Mouse (Mus musculus): Measurements from ENCODE around the gene Tnfsf13. TPM values are rescaled to one million over a fixed set of nuclear protein-coding genes. Genes with fewer than 3 reads are reported as not detected.

Tnfsf13 gene
- polyA plus RNA-seq, 1 experiment, result 1.5 TPM

DNA sequence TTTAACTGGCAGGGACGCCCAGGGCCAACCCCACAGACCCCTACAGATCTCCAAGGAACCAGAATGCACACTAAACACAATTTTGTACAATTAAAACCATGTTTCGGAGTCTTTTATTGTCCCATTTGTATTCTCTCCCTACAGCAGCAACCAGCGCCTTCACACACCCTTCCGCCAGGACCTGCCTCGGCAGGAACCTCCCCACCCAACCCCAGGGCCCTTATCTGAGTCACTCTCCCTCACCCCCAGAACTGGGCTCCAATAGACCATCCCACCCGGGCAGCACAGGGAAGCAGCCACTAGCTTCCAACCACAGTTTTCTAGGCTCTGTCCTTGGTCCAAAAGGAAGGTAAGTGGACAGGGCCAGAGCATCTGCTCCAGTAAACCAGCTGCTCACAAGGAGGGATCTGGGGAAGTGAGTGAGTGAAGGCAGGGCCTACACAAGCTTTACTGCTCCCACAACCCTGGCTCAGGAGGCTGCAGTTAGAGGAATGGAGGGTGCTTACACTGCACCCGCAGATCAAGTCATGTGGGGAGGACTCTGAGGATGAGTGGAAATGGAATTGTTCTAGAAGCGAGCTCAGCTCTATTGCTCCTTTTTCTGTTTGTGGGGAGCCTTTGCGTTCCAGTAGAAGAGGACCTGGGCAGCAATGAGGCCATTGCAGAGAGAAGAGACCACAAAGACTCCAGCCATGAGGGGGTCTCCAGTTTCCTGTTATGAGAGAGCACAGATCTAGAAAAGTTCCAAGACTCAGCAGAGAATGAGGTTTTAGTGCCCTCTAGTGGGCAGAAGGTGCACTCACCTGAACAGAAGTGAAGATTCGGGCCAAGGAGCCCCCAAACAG, 28.7 kb downstream of the Tnfsf13 start:
- Histone ChIP-seq H3K4me1 (ENCODE audit: control insufficient read depth, insufficient read depth, low read length) (0 out of 2 replicates have a peak, but pooled peaks cover 4% of the 10 kb centered on the region), H3K27ac (ENCODE audit: insufficient read depth, low read length) (no peak overlapping the region), H3K4me3 (ENCODE audit: insufficient read depth, low read length) (no peak overlapping the region)
- 0 out of 2 replicates have a peak, but pooled peaks have one; percentile 22 for TF ChIP-seq CTCF (IDR thresholded peaks at IDR 0.05; ENCODE audit: borderline replicate concordance, insufficient read depth, low read length)
- TF ChIP-seq POLR2A (IDR thresholded peaks at IDR 0.05; ENCODE audit: low read depth, low read length), result no peak

DNA sequence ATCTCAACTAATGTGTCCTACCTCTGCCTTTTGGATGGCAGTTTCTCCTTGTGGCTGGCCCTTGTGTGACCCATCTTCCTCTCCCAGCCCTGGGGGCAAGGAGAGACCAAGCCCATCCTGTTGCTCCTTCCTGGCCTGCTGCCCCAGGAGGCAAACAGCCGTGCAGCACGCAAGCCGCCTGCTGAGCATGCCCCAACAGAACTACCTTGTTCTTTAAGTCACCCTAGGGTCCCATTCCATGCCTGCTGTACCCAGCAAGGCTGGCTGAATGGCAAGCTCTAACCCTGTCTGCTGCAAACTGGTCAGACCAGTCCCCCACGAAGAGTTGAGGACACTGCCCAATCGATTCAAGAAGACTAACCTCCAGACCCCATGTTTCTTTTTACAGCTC, 29.5 kb downstream of the Tnfsf13 start:
- TF ChIP-seq CTCF (IDR thresholded peaks at IDR 0.05; ENCODE audit: borderline replicate concordance, insufficient read depth, low read length), result no peak
- TF ChIP-seq POLR2A (IDR thresholded peaks at IDR 0.05; ENCODE audit: low read depth, low read length), result no peak
- H3K4me1 ChIP-seq (ENCODE audit: control insufficient read depth, insufficient read depth, low read length), result 0 out of 2 replicates have a peak, but pooled peaks cover 4% of the 10 kb centered on the region
- no peak overlapping the region for H3K4me3 ChIP-seq (ENCODE audit: insufficient read depth, low read length)
- no peak overlapping the region for H3K27ac ChIP-seq (ENCODE audit: insufficient read depth, low read length)

DNA sequence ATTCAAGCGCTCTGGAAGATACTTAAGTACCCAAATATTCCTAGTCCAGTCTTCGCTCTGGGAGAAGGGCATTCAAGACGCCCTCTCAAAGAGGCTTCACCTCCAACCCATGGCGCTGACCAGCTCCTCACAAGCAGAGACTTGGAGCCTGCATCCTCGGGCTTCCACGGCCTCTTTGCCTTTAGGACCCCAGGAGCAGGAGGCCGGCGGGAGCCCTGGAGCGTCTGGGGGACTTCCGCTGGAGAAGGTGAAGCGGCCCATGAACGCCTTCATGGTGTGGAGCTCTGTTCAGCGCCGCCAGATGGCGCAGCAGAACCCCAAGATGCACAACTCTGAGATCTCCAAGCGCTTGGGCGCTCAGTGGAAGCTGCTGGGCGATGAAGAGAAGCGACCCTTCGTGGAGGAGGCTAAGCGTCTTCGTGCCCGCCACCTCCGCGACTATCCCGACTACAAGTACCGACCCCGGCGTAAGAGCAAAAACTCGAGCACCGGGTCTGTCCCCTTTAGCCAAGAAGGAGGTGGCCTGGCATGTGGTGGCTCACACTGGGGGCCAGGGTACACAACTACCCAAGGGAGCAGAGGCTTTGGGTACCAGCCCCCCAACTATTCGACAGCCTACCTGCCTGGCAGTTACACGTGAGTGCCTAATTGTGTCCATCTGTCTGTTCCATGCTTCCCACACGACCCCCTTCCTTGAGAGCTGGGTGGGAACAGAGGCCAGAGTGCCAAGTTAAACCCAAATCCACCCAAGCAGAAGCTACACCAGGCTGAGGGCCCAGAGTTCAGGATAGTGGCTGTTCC, 30.1 kb downstream of the Tnfsf13 start, which contains the start of gene Sox15:
Sox15 (plus strand) TSS at position 51 of the 801 bp plus-strand sequence.
- Histone ChIP-seq H3K4me3 (ENCODE audit: insufficient read depth, low read length) (no peak within 1 kb of the TSS), H3K4me1 (ENCODE audit: control insufficient read depth, insufficient read depth, low read length) (0 out of 2 replicates have a peak, but pooled peaks cover 4% of the 10 kb centered on the region), H3K27ac (ENCODE audit: insufficient read depth, low read length) (no peak within 1 kb of the TSS)
- TF ChIP-seq POLR2A (IDR thresholded peaks at IDR 0.05; ENCODE audit: low read depth, low read length) (no peak), CTCF (IDR thresholded peaks at IDR 0.05; ENCODE audit: borderline replicate concordance, insufficient read depth, low read length) (peak; percentile 80)

DNA sequence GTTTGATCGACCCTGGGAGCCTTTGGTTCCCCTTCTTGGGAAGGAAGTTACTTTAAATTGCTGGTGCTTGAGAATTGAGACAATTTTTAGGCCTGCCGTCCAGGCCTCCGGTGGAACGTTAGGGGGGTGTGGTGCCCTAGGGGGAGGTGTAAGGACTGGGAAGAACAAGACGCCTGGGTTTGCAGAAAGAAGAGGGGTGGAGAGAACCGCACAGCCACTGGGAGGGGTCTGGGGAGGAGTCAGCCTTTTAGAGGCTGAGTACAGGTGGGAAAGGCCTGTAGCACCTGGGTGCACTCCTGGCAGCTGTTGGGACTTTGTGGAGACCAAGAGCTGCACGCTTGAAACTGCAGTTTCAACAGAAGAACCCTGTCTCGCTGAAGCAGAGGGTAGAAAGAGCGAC, 30.8 kb downstream of the Tnfsf13 start:
- Histone ChIP-seq H3K4me3 (ENCODE audit: insufficient read depth, low read length) (no peak overlapping the region), H3K27ac (ENCODE audit: insufficient read depth, low read length) (no peak overlapping the region)
- TF ChIP-seq POLR2A (IDR thresholded peaks at IDR 0.05; ENCODE audit: low read depth, low read length) (no peak), CTCF (IDR thresholded peaks at IDR 0.05; ENCODE audit: borderline replicate concordance, insufficient read depth, low read length) (no peak)

DNA sequence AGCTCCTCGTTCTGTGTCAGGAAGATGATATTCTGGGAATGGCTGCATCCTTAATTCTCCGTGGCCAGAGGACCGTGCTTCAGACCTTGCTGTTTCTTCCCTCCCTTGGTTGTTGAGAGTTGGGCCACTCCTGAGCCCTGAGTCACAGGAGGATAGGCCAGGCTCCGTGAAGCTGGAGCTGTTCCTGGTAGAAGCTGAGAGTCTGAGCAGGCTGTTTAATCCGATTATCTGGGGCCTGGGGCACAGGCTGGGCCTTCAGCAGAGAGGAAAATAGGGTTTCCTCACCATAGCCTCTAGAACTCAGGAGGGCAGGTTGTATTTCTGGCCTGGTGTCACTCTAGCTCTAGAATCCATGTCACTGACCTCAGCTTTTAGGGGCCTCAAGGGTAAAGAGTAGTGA, 32.2 kb downstream of the Tnfsf13 start:
- Histone ChIP-seq H3K4me1 (ENCODE audit: control insufficient read depth, insufficient read depth, low read length) (0 out of 2 replicates have a peak, but pooled peaks cover 4% of the 10 kb centered on the region), H3K4me3 (ENCODE audit: insufficient read depth, low read length) (no peak overlapping the region), H3K27ac (ENCODE audit: insufficient read depth, low read length) (no peak overlapping the region)
- TF ChIP-seq CTCF (IDR thresholded peaks at IDR 0.05; ENCODE audit: borderline replicate concordance, insufficient read depth, low read length) (no peak), POLR2A (IDR thresholded peaks at IDR 0.05; ENCODE audit: low read depth, low read length) (no peak)

More for the DNA sequence above, 30.8 kb downstream of the Tnfsf13 start:
- 0 out of 2 replicates have a peak, but pooled peaks cover 4% of the 10 kb centered on the region for H3K4me1 ChIP-seq (ENCODE audit: control insufficient read depth, insufficient read depth, low read length)

DNA sequence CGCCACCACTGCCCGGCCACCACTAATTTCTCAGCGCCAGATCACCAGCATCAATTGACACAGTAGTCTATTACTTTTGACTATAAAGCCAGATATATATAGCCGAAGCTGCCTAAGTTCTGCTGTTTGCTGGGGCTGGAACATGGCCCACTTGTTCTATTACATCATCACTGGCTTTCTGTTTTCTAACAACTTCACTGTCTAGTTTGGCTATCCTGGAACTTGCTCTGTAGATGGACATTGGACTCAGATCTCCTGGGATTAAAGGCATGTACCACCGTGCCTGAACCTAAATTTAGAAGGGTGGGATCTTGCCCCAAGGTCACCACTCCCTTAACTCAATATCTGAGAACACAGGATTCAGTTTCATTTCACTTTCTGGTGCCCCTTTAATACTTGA, 39.7 kb downstream of the Tnfsf13 start:
- H3K4me1 ChIP-seq (ENCODE audit: control insufficient read depth, insufficient read depth, low read length), result no peaks in the 10 kb centered on the region
- TF ChIP-seq CTCF (IDR thresholded peaks at IDR 0.05; ENCODE audit: borderline replicate concordance, insufficient read depth, low read length), result no peak
- TF ChIP-seq POLR2A (IDR thresholded peaks at IDR 0.05; ENCODE audit: low read depth, low read length), result no peak
- no peak overlapping the region for H3K27ac ChIP-seq (ENCODE audit: insufficient read depth, low read length)
- no peak overlapping the region for H3K4me3 ChIP-seq (ENCODE audit: insufficient read depth, low read length)

DNA sequence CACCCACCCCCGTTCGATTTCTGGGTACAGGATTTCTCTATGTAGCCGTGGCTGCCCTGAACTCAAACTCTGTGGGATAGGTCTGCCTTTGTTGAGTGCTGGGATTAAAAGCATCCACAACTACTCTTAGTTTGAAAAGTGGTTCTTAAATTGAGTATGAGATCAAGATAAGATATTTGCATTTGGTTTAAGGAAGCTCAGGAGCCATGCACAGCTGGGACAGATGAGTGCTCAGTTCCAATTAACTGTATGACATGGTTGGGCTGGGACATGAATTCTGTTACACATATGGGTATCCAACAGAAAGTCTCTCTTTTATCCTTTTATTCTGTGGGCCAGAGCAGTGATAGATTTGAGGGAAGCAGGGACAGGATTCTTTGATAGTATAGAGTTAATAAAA, 50.1 kb downstream of the Tnfsf13 start:
- no peak for TF ChIP-seq CTCF (IDR thresholded peaks at IDR 0.05; ENCODE audit: borderline replicate concordance, insufficient read depth, low read length)
- no peak for TF ChIP-seq POLR2A (IDR thresholded peaks at IDR 0.05; ENCODE audit: low read depth, low read length)
- Histone ChIP-seq H3K4me3 (ENCODE audit: insufficient read depth, low read length) (no peak overlapping the region), H3K27ac (ENCODE audit: insufficient read depth, low read length) (no peak overlapping the region), H3K4me1 (ENCODE audit: control insufficient read depth, insufficient read depth, low read length) (0 out of 2 replicates have a peak, but pooled peaks cover 2% of the 10 kb centered on the region)

DNA sequence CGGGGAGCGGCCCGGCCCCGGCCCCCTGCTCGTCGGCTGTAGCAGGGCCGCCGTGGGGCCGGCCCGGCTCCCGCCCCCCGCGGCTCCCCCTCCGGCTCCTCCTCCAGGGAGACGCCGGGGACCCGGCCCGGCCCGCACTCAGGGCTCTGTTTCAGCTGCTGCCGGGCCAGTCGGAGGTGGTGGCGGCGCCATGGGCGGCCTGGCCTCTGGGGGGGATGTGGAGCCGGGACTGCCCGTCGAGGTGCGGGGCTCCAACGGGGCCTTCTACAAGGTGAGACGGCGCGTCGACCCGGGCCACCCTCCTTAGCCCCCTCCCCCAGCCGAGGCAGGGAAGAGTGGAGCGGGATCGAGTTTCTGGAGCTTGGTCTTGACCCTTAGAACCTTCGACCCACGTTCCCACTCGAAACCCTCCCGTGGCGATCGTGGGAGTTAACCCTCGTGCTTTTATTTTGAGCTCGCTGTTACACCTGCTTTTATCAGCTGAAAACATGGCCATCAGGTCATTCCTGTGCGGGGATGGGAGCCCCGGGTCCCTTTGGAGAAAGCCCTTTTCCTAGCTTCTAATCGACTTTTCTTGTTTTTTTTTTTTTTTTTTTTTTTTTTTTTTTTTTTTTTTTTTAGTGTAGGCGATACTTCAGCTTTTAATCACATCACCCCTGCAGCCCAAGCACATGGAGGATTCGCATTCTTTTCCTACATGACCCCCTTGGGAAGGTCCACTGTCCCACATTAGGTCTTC, 52.3 kb downstream of the Tnfsf13 start:
- Histone ChIP-seq H3K4me3 (ENCODE audit: insufficient read depth, low read length) (peak overlapping the region; percentile 88), H3K27ac (ENCODE audit: insufficient read depth, low read length) (peak overlapping the region; percentile 57), H3K4me1 (ENCODE audit: control insufficient read depth, insufficient read depth, low read length) (0 out of 2 replicates have a peak, but pooled peaks cover 2% of the 10 kb centered on the region)
- TF ChIP-seq CTCF (IDR thresholded peaks at IDR 0.05; ENCODE audit: borderline replicate concordance, insufficient read depth, low read length) (no peak), POLR2A (IDR thresholded peaks at IDR 0.05; ENCODE audit: low read depth, low read length) (no peak)

Other genes starting within 250 kb of the Tnfsf13 start
- gene Dnah2, start 136.7 kb downstream of the Tnfsf13 start, polyA plus RNA-seq (2011; ENCODE audit: insufficient read length, low read depth, missing spikeins), result 0.21 TPM in 1 of 2 replicates, not detected in the other
- gene Efnb3, start 125.6 kb downstream of the Tnfsf13 start, polyA plus RNA-seq (2011; ENCODE audit: insufficient read length, low read depth, missing spikeins), result 0.45 and 2.6 TPM in 2 replicates
- gene Wrap53, start 105.5 kb downstream of the Tnfsf13 start, polyA plus RNA-seq (2011; ENCODE audit: insufficient read length, low read depth, missing spikeins), result 7.9 and 10.2 TPM in 2 replicates
- 159 and 160 TPM in 2 replicates for gene Trp53, start 105.4 kb downstream of the Tnfsf13 start, polyA plus RNA-seq (2011; ENCODE audit: insufficient read length, low read depth, missing spikeins)
- 0.58 and 2.7 TPM in 2 replicates for gene Atp1b2, start 79.8 kb downstream of the Tnfsf13 start, polyA plus RNA-seq (2011; ENCODE audit: insufficient read length, low read depth, missing spikeins)
- not detected in 2 replicates for gene Shbg, start 67.9 kb downstream of the Tnfsf13 start, polyA plus RNA-seq (2011; ENCODE audit: insufficient read length, low read depth, missing spikeins)
- gene Sat2, start 63.8 kb downstream of the Tnfsf13 start, polyA plus RNA-seq (2011; ENCODE audit: insufficient read length, low read depth, missing spikeins), result 11.7 and 13.6 TPM in 2 replicates
- gene Fxr2, start 52.8 kb downstream of the Tnfsf13 start, polyA plus RNA-seq (2011; ENCODE audit: insufficient read length, low read depth, missing spikeins), result 63.5 and 71.7 TPM in 2 replicates
- not detected in 2 replicates for gene Sox15, start 30.5 kb downstream of the Tnfsf13 start, polyA plus RNA-seq (2011; ENCODE audit: insufficient read length, low read depth, missing spikeins)
- gene Mpdu1, start 23.1 kb downstream of the Tnfsf13 start, polyA plus RNA-seq (2011; ENCODE audit: insufficient read length, low read depth, missing spikeins), result 45.2 and 47.8 TPM in 2 replicates
- gene Cd68, start 19.6 kb downstream of the Tnfsf13 start, polyA plus RNA-seq (2011; ENCODE audit: insufficient read length, low read depth, missing spikeins), result 4.9 and 8.6 TPM in 2 replicates
- 717 and 781 TPM in 2 replicates for gene Eif4a1, start 13.4 kb downstream of the Tnfsf13 start, polyA plus RNA-seq (2011; ENCODE audit: insufficient read length, low read depth, missing spikeins)
- 117 and 187 TPM in 2 replicates for gene Senp3, start 3.7 kb downstream of the Tnfsf13 start, polyA plus RNA-seq (2011; ENCODE audit: insufficient read length, low read depth, missing spikeins)
- gene Tnfsf12, start 10.1 kb upstream of the Tnfsf13 start, polyA plus RNA-seq (2011; ENCODE audit: insufficient read length, low read depth, missing spikeins), result 20.0 and 25.5 TPM in 2 replicates
- gene Tnfsfm13, start 10.3 kb upstream of the Tnfsf13 start, polyA plus RNA-seq (2011; ENCODE audit: insufficient read length, low read depth, missing spikeins), result 3.0 and 4.4 TPM in 2 replicates
- gene Polr2a, start 72.9 kb upstream of the Tnfsf13 start, polyA plus RNA-seq (2011; ENCODE audit: insufficient read length, low read depth, missing spikeins), result 82.6 and 90.9 TPM in 2 replicates
- gene Slc35g3, start 76.2 kb upstream of the Tnfsf13 start, polyA plus RNA-seq (2011; ENCODE audit: insufficient read length, low read depth, missing spikeins), result not detected in 2 replicates
- 22.6 and 28.5 TPM in 2 replicates for gene Zbtb4, start 80.1 kb upstream of the Tnfsf13 start, polyA plus RNA-seq (2011; ENCODE audit: insufficient read length, low read depth, missing spikeins)
- gene Chrnb1, start 110.2 kb upstream of the Tnfsf13 start, polyA plus RNA-seq (2011; ENCODE audit: insufficient read length, low read depth, missing spikeins), result 4.6 and 7.2 TPM in 2 replicates
- gene Fgf11, start 116.1 kb upstream of the Tnfsf13 start, polyA plus RNA-seq (2011; ENCODE audit: insufficient read length, low read depth, missing spikeins), result 1.1 and 2.5 TPM in 2 replicates
- not detected in 2 replicates for gene Tmem102, start 119.8 kb upstream of the Tnfsf13 start, polyA plus RNA-seq (2011; ENCODE audit: insufficient read length, low read depth, missing spikeins)
- gene Gm39566, start 129.5 kb upstream of the Tnfsf13 start, polyA plus RNA-seq (2011; ENCODE audit: insufficient read length, low read depth, missing spikeins), result not detected in 2 replicates
- gene Spem2, start 132.7 kb upstream of the Tnfsf13 start, polyA plus RNA-seq (2011; ENCODE audit: insufficient read length, low read depth, missing spikeins), result not detected in 2 replicates
- gene Spem1, start 136.4 kb upstream of the Tnfsf13 start, polyA plus RNA-seq (2011; ENCODE audit: insufficient read length, low read depth, missing spikeins), result not detected in 2 replicates
- gene Nlgn2, start 152.0 kb upstream of the Tnfsf13 start, polyA plus RNA-seq (2011; ENCODE audit: insufficient read length, low read depth, missing spikeins), result 33.8 and 42.0 TPM in 2 replicates
- 72.1 and 94.8 TPM in 2 replicates for gene Tmem256, start 152.7 kb upstream of the Tnfsf13 start, polyA plus RNA-seq (2011; ENCODE audit: insufficient read length, low read depth, missing spikeins)
- 120 and 128 TPM in 2 replicates for gene Plscr3, start 160.6 kb upstream of the Tnfsf13 start, polyA plus RNA-seq (2011; ENCODE audit: insufficient read length, low read depth, missing spikeins)
- gene Tnk1, start 172.9 kb upstream of the Tnfsf13 start, polyA plus RNA-seq (2011; ENCODE audit: insufficient read length, low read depth, missing spikeins), result not detected in 2 replicates
- not detected in 2 replicates for gene Tmem95, start 192.2 kb upstream of the Tnfsf13 start, polyA plus RNA-seq (2011; ENCODE audit: insufficient read length, low read depth, missing spikeins)
- 20.7 and 26.0 TPM in 2 replicates for gene Kctd11, start 195.6 kb upstream of the Tnfsf13 start, polyA plus RNA-seq (2011; ENCODE audit: insufficient read length, low read depth, missing spikeins)
- gene Acap1, start 209.8 kb upstream of the Tnfsf13 start, polyA plus RNA-seq (2011; ENCODE audit: insufficient read length, low read depth, missing spikeins), result not detected in 2 replicates
- 3.5 and 4.9 TPM in 2 replicates for gene 2810408A11Rik, start 215.2 kb upstream of the Tnfsf13 start, polyA plus RNA-seq (2011; ENCODE audit: insufficient read length, low read depth, missing spikeins)
- gene Neurl4, start 215.3 kb upstream of the Tnfsf13 start, polyA plus RNA-seq (2011; ENCODE audit: insufficient read length, low read depth, missing spikeins), result 30.8 and 31.8 TPM in 2 replicates
- gene Gps2, start 228.1 kb upstream of the Tnfsf13 start, polyA plus RNA-seq (2011; ENCODE audit: insufficient read length, low read depth, missing spikeins), result 24.1 and 27.8 TPM in 2 replicates
- gene Eif5a, start 236.2 kb upstream of the Tnfsf13 start, polyA plus RNA-seq (2011; ENCODE audit: insufficient read length, low read depth, missing spikeins), result 725 and 764 TPM in 2 replicates

All from embryonic fibroblast, embryonic 13.5 days (primary cell).